Mouse (Mus musculus) hindbrain, embryonic 10.5 days (tissue): ENCODE measurements around the gene Mphosph9. TPM values are rescaled to one million over a fixed set of nuclear protein-coding genes. Genes with fewer than 3 reads are reported as not detected.

Experiments used
- DNase-seq: peaks from one replicate; pipeline ENCODE4 v3.0.0-alpha.2; 2017; ENCODE audit warnings: low spot score
- H3K27ac ChIP-seq: fragments of 300-500 bp; sonication (generic); 2 replicates; pipeline ENCODE4 v1.5.1; 2016; ENCODE audit warnings: mild to moderate bottlenecking, moderate library complexity
- H3K27me3 ChIP-seq: fragments of 300-500 bp; sonication (generic); 2 replicates; pipeline ENCODE4 v1.6.1; 2016; ENCODE audit warnings: mild to moderate bottlenecking; ENCODE audit not compliant: poor library complexity, insufficient read depth, severe bottlenecking
- H3K36me3 ChIP-seq: fragments of 300-500 bp; sonication (generic); 2 replicates; pipeline ENCODE4 v1.6.1; 2016; ENCODE audit warnings: mild to moderate bottlenecking, moderate library complexity
- H3K4me1 ChIP-seq: fragments of 300-500 bp; sonication (generic); replicated peaks from 2 replicates; pipeline ENCODE4 v1.6.1; 2016; ENCODE audit warnings: mild to moderate bottlenecking
- H3K4me3 ChIP-seq: fragments of 300-500 bp; sonication (generic); 2 replicates; pipeline ENCODE4 v1.5.1; 2016; ENCODE audit warnings: mild to moderate bottlenecking, moderate library complexity
- H3K9me3 ChIP-seq: fragments of 300-500 bp; sonication (generic); 2 replicates; pipeline ENCODE4 v1.6.1; 2016; ENCODE audit warnings: mild to moderate bottlenecking, moderate library complexity
- WGBS: fragments of 180-500 bp; shearing (Covaris S2); methylation state at CpG from one replicate; pipeline ENCODE4 v1.1.7; 2016; 5-methylcytosine and 5-hydroxymethylcytosine counted together
- polyA plus RNA-seq: library from polyadenylated mRNA; unstranded; fragments of >200 nt; fragmentation: Nextera tagmentation; extraction: Ambion mirVana; gene quantifications from 2 replicates; pipeline ENCODE4 v1.2.1, GENCODE M21; 2016

The Mphosph9 gene
- polyA plus RNA-seq, 1 experiment from 2014 or later, result 17.3 TPM

DNA sequence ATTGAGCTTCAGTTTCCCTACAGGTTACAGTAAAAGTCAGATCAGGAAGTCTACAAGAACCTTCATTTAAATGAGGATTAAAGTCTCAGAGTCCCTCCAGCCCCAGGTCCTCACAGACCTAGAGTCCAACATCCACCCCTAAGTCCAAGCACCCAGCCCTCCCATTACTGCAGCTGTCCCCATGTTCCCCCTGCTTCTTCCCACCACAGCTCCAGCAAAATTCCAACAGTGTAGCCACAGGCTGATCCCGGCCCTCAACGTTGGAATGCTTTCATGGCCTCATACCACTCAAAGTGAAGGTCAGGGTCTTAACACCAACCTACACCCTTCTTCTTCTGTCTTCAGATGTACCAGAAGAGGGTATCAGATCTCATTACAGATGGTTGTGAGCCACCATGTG is 116.1 kb downstream of the Mphosph9 start:
- Histone ChIP-seq H3K9me3 (no peaks in the 10 kb centered on the region), H3K36me3 (peaks cover 6% of the 10 kb centered on the region), H3K4me3 (no peak overlapping the region), H3K27ac (no peak overlapping the region; the same call in 1 of the 2 replicates), H3K27me3 (no peaks in the 10 kb centered on the region), H3K4me1 (peaks cover 50% of the 10 kb centered on the region)
- 87% methylated on average over 2 of the region's 2 CpGs for WGBS
- no peak for DNase-seq

GRCm38 (mm10) chr5:124211234-124211633 is 116.5 kb downstream of the Mphosph9 start:
- peaks cover 6% of the 10 kb centered on the region for H3K36me3 ChIP-seq
- no peak overlapping the region for H3K4me3 ChIP-seq
- H3K9me3 ChIP-seq, result no peaks in the 10 kb centered on the region
- 86% methylated on average over 8 of the region's 8 CpGs for WGBS
- peak overlapping the region; percentile 56 for H3K27ac ChIP-seq
- DNase-seq, result no peak
- H3K4me1 ChIP-seq, result peaks cover 54% of the 10 kb centered on the region
- no peaks in the 10 kb centered on the region for H3K27me3 ChIP-seq

GRCm38 (mm10) chr5:124210281-124211016 is 117.3 kb downstream of the Mphosph9 start:
- H3K9me3 ChIP-seq, result no peaks in the 10 kb centered on the region
- WGBS, result 65% methylated on average over 18 of the region's 18 CpGs
- peak; percentile 40 for DNase-seq
- H3K27ac ChIP-seq, result peak overlapping the region; percentile 56; the same call in 1 of the 2 replicates
- H3K4me3 ChIP-seq, result no peak overlapping the region
- peaks cover 61% of the 10 kb centered on the region for H3K4me1 ChIP-seq
- no peaks in the 10 kb centered on the region for H3K27me3 ChIP-seq
- H3K36me3 ChIP-seq, result peaks cover 1% of the 10 kb centered on the region

DNA sequence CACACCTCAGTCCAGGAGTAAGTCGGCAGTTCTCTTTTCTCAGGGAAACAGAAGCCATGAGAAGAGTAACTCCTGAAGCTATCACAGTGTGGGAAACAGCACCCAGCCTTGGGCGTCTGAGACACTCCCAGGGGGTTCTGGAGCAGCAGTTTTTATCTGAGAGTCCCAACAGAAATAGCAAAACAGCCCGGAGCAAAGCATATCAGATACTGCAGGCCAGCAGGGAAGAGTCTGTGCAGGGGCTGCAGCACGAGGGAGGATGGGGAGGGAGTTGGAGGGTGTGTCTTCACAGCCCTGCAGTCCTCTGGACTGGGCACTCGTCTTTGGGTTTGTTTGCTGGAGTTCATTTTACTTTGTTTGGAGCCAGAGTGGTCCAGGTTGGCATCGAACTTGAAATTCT is 117.9 kb downstream of the Mphosph9 start:
- H3K9me3 ChIP-seq, result no peaks in the 10 kb centered on the region
- peaks cover 62% of the 10 kb centered on the region for H3K4me1 ChIP-seq

GRCm38 (mm10) chr5:124208030-124208429 is 119.7 kb downstream of the Mphosph9 start:
- H3K4me3 ChIP-seq, result no peak overlapping the region
- no peaks in the 10 kb centered on the region for H3K36me3 ChIP-seq
- no peaks in the 10 kb centered on the region for H3K9me3 ChIP-seq
- no peak for DNase-seq
- 80% methylated on average over 8 of the region's 8 CpGs for WGBS
- peaks cover 67% of the 10 kb centered on the region for H3K4me1 ChIP-seq
- H3K27me3 ChIP-seq, result no peaks in the 10 kb centered on the region
- H3K27ac ChIP-seq, result peak overlapping the region; percentile 67

More for the DNA sequence above, 117.9 kb downstream of the Mphosph9 start:
- DNase-seq, result no peak
- H3K27ac ChIP-seq, result 0 out of 2 replicates have a peak overlapping the region, but pooled peaks have one; percentile 45
- no peaks in the 10 kb centered on the region for H3K27me3 ChIP-seq
- WGBS, result 61% methylated on average over 6 of the region's 6 CpGs
- no peak overlapping the region for H3K4me3 ChIP-seq
- H3K36me3 ChIP-seq, result no peaks in the 10 kb centered on the region

DNA sequence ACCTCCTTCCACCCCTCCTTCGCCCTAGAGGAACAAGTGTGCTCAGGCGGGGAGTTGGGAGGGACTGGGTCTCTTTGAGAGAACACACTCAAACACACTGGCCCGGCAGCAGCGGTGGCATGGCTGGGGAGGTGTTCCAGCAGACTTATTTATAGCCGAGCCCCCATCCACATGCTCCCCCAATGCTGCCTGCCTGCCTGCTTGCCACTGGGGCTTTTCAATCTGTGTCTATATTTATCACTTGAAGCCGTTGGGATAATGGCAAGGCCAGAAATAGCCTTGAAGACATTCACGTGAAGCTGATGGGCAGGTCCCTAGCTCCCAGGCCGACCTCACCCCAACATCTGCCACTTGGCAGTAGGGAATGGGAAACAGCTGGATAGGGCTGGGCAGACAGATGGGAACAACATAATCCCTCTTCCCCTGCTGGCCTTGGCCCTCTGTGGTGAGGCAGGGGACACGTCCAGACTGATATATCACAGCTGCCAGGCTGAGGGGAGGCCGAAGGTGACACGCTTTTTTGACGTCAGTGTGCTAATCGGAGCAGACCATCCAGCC is 121.2 kb downstream of the Mphosph9 start:
- DNase-seq, result peak; percentile 29
- H3K36me3 ChIP-seq, result no peaks in the 10 kb centered on the region
- no peak overlapping the region for H3K4me3 ChIP-seq
- WGBS, result 53% methylated on average over 13 of the region's 13 CpGs
- H3K4me1 ChIP-seq, result peaks cover 82% of the 10 kb centered on the region
- peak overlapping the region; percentile 67 for H3K27ac ChIP-seq
- no peaks in the 10 kb centered on the region for H3K9me3 ChIP-seq
- no peaks in the 10 kb centered on the region for H3K27me3 ChIP-seq

- Histone ChIP-seq H3K27me3 (no peaks in the 10 kb centered on the region), H3K36me3 (no peaks in the 10 kb centered on the region), H3K4me1 (peaks cover 77% of the 10 kb centered on the region), H3K4me3 (no peak overlapping the region), H3K9me3 (no peaks in the 10 kb centered on the region), H3K27ac (peak overlapping the region; percentile 67)
- no peak for DNase-seq
- WGBS, result 51% methylated on average over 5 of the region's 5 CpGs
Measured at GRCm38 (mm10) chr5:124205809-124206380, 121.9 kb downstream of the Mphosph9 start.

- H3K27me3 ChIP-seq, result no peaks in the 10 kb centered on the region
- H3K4me1 ChIP-seq, result peaks cover 77% of the 10 kb centered on the region
- no peaks in the 10 kb centered on the region for H3K36me3 ChIP-seq
- H3K9me3 ChIP-seq, result no peaks in the 10 kb centered on the region
- H3K4me3 ChIP-seq, result no peak overlapping the region
- no peak for DNase-seq
- WGBS, result 64% methylated on average over 9 of the region's 9 CpGs
- 0 out of 2 replicates have a peak overlapping the region, but pooled peaks have one; percentile 67 for H3K27ac ChIP-seq
Measured at GRCm38 (mm10) chr5:124205211-124205610, 122.6 kb downstream of the Mphosph9 start.

DNA sequence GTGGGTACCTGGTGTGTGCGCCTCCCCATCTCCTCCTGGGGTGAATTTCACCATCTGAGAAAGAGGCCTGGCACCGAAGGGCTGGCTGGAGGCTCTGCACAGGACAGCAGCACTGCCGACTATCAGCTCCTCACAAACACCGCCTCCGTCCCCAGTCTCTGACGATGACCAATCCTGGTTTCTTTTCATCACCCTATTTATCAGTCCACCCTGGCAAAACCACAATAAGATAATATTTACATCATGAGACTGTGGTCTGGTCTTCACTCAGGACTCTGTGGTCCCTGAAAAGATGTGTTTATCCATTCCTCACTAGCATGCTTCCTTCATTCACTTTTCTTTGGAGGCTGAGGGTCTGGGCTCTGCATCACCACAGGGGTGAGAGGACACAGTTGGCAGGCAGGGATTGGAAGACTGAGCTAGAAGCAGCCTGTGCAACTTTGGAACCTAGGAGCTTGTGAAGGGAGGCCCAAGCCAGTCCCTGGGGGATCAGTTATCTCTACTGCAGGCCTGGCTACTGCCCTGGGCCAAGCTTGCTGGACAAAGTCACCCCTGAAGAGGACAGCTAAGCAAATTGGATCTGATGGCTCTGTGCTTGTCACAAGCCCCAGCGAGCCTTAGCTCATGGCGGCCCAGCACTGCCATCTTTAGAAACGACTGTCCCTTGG is 123.5 kb downstream of the Mphosph9 start:
- WGBS, result 84% methylated on average over 9 of the region's 9 CpGs
- Histone ChIP-seq H3K4me3 (no peak overlapping the region), H3K36me3 (0 out of 2 replicates have a peak, but pooled peaks cover 3% of the 10 kb centered on the region), H3K9me3 (no peaks in the 10 kb centered on the region), H3K4me1 (peaks cover 78% of the 10 kb centered on the region), H3K27ac (peak overlapping the region; percentile 45; the same call in 1 of the 2 replicates), H3K27me3 (no peaks in the 10 kb centered on the region)
- DNase-seq, result no peak

GRCm38 (mm10) chr5:124203251-124203650 is 124.5 kb downstream of the Mphosph9 start:
- Histone ChIP-seq H3K27ac (peak overlapping the region; percentile 40; the same call in 1 of the 2 replicates), H3K36me3 (0 out of 2 replicates have a peak, but pooled peaks cover 3% of the 10 kb centered on the region), H3K4me3 (no peak overlapping the region), H3K27me3 (no peaks in the 10 kb centered on the region), H3K9me3 (no peaks in the 10 kb centered on the region), H3K4me1 (peaks cover 80% of the 10 kb centered on the region)
- WGBS, result 88% methylated on average over 4 of the region's 4 CpGs
- DNase-seq, result no peak

DNA sequence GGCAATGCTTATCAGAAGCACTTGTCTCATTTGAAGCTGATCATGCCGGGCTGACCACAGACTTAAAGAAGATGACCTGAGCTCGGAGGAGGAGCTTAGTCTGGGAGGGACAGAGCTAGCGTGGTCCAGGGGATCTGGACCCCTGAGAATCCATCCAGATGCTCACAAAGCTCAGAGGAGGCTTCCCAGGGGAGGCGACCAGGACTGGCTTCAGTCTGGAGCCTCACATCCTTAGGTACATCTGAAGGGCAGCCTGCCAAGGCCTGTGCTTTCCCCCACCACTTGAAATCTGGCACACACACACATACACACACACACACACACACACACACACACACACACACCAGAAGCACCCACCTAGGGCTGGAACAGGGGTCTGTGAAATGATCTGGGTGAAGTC is 125.7 kb downstream of the Mphosph9 start:
- WGBS, result 66% methylated on average over 4 of the region's 4 CpGs
- H3K4me1 ChIP-seq, result peaks cover 72% of the 10 kb centered on the region
- no peaks in the 10 kb centered on the region for H3K9me3 ChIP-seq
- H3K4me3 ChIP-seq, result no peak overlapping the region
- no peak overlapping the region for H3K27ac ChIP-seq
- H3K36me3 ChIP-seq, result 0 out of 2 replicates have a peak, but pooled peaks cover 3% of the 10 kb centered on the region
- no peaks in the 10 kb centered on the region for H3K27me3 ChIP-seq
- no peak for DNase-seq

GRCm38 (mm10) chr5:124201564-124201963 is 126.2 kb downstream of the Mphosph9 start:
- Histone ChIP-seq H3K9me3 (no peaks in the 10 kb centered on the region), H3K4me3 (no peak overlapping the region), H3K27ac (peak overlapping the region; percentile 23; the same call in 1 of the 2 replicates), H3K4me1 (peaks cover 69% of the 10 kb centered on the region), H3K36me3 (0 out of 2 replicates have a peak, but pooled peaks cover 3% of the 10 kb centered on the region), H3K27me3 (no peaks in the 10 kb centered on the region)
- WGBS, result 85% methylated on average over 2 of the region's 2 CpGs
- DNase-seq, result no peak
